Mouse (Mus musculus) heart, postnatal 10 days (tissue): ENCODE measurements around the gene Orm2. TPM values are rescaled to one million over a fixed set of nuclear protein-coding genes. Genes with fewer than 3 reads are reported as not detected.
A peak's percentile ranks its signal among the peaks of the same experiment; 100 is the strongest.

Experiments
- DNase-seq, 2 experiments: peaks; one replicate each; pipeline ENCODE4 v3.0.0; 2021
- intact Hi-C: fragments of 180-260 bp; cut with DNase I; formaldehyde crosslinking; loops from one replicate; pipeline ENCODE4 v1.15.1; 2025
- total RNA-seq, 2 experiments: library from RNA; stranded (reverse); gene quantifications; 2 replicates each; pipeline ENCODE4 v1.2.3; 2021

Orm2 gene
- not detected for total RNA-seq

GRCm38 (mm10) chr4:63362150-63362549, at the start of gene Orm2:
TSS of gene Orm2 (plus strand) at chr4:63362449.
- intact Hi-C loops = no loop called here
- DNase-seq = peak; percentile 42 to 53

DNA sequence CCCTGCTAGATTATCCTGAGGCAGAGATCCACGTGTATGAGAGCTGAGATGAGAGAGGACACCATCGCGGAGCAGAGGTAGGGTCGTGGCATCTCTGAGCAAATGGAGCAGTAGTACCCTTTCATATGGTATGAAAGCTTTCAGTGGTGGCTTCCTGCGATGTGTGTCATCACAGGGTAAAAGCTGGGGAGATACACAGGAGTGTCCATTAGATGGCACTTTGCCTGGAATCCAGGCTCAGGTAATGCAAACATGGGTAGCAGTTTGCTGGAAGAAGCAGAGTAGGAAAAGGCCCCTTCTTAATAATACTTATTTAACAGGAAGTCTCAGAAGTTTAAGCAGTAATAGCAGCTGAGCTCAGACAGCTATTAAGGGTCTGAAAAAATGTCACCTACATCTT, 48.2 kb upstream of the Orm2 start:
- DNase-seq = no peak
- intact Hi-C loops = no loop called here

GRCm38 (mm10) chr4:63316076-63316746, 46.0 kb upstream of the Orm2 start:
- intact Hi-C loops = no loop called here
- peak; percentile 73 for DNase-seq

- intact Hi-C loops = loop anchor here (1.0 to 2.0 kb wide), 3 partner anchors 105 to 161 kb away; partner anchors contain the start of gene Col27a1
- DNase-seq = peak; percentile 76 to 87
Observed at GRCm38 (mm10) chr4:63319566-63319965, 42.7 kb upstream of the Orm2 start.

DNA sequence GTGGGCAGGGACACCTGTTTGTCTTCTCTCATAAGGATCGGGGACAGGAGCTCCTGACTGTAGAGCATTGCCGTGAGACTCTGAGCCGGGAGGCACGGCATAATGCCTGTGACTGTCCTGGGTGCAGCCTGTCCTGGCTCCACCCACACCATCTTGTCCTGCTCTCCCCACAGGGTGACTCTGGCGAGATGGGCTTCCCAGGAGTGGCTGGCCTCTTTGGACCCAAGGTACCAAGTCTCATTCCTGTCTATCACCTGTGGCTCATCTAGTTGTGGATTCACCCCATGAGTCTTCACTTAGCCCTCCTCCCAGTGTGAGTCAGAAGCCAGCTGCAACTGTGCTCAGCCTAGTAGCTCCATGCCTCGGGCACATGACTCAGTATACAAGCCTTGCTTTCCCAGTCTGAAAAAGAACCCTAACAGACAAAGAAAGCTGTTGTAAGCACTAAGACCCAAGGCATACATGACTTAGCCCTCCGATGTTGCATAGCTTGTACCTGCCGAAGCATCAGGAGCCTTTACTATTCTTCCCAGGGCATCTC, 38.9 kb upstream of the Orm2 start:
- DNase-seq = no peak
- intact Hi-C loops = no loop called here

- intact Hi-C loops = no loop called here
- DNase-seq = no peak
Observed at GRCm38 (mm10) chr4:63333403-63333802, 28.8 kb upstream of the Orm2 start.

DNA sequence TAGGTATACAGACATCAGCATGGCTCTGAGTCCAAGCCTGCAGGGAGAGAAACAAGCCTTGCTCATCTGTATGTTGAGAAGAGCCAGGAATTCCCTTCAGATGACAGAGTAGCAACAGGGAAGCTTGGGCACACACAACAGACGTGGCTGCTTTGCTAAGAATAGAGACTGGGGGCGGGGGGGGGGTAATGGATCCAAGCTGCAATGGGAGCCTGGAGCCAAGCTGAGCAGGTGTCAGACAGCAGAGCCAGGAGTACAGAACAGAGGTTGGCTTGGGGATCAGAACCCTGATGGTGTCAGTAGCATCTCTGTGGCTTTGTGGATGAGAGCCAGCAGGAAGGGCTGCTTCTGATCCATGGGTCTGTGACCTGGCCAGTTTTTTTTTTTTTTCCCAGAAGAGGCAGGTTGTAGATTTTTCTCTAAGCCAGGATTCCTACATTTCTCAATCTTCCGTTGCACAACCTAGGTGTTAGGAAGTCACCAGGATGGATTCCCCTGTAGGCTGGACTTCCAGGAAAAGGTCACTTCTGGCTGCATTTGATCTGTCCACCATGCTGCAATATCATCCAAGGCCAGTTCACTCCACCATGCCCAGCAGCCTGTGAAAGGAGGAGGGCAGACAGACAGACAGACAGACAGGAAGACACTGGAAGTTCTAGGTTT, 23.7 kb upstream of the Orm2 start:
- intact Hi-C loops = no loop called here
- DNase-seq = no peak

- DNase-seq = no peak
- intact Hi-C loops = no loop called here
Observed at GRCm38 (mm10) chr4:63342491-63342890, 19.8 kb upstream of the Orm2 start.

- DNase-seq = no peak
- intact Hi-C loops = no loop called here
Observed at GRCm38 (mm10) chr4:63343608-63344007, 18.6 kb upstream of the Orm2 start.

DNA sequence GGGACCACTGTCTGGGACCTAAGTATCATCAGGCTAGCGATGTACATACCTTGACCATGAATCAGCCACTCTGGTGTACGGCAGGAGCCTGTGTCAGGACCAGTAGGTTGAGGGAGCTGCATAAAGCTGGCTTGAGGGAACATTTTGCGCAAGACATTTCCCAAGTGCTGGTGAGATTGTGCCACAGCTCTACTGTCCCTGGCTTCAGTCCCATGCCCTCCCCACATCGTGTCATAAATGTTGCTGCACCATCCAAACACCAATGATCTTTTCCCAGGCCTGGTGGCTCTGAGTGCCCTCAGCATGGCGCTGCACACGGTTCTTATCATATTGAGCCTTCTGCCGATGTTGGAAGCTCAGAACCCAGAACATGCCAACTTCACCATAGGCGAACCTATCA, 18.0 kb upstream of the Orm2 start, which contains the start of gene Orm1:
TSS of gene Orm1 (plus strand) at position 266 of the 400 bp plus-strand sequence.
- no peak for DNase-seq

GRCm38 (mm10) chr4:63345261-63345660, 17.0 kb upstream of the Orm2 start:
- intact Hi-C loops = no loop called here
- no peak for DNase-seq

More for the DNA sequence above, 18.0 kb upstream of the Orm2 start, which contains the start of gene Orm1:
- intact Hi-C loops = no loop called here

GRCm38 (mm10) chr4:63346659-63347058, 15.6 kb upstream of the Orm2 start:
- no peak for DNase-seq
- intact Hi-C loops = no loop called here

DNA sequence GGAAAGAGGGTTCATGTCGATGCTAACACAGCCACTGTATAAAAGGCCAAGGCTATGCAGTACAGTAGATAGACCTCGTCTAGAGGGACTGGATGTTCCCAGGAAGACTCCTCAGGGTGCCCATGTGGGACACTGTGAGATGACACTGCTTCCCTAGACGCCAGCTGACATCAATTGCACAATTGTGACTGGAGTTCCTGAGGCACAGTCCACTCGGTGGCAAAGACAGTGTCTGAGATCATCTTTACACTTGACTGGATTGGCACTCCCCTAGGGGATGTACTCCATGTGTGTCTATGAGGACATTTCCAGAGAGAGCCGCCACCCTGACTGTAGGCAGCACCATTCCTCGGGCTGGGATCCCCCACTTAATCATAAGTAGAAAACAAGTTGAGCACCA, 13.7 kb upstream of the Orm2 start:
- intact Hi-C loops = no loop called here
- DNase-seq = no peak

DNA sequence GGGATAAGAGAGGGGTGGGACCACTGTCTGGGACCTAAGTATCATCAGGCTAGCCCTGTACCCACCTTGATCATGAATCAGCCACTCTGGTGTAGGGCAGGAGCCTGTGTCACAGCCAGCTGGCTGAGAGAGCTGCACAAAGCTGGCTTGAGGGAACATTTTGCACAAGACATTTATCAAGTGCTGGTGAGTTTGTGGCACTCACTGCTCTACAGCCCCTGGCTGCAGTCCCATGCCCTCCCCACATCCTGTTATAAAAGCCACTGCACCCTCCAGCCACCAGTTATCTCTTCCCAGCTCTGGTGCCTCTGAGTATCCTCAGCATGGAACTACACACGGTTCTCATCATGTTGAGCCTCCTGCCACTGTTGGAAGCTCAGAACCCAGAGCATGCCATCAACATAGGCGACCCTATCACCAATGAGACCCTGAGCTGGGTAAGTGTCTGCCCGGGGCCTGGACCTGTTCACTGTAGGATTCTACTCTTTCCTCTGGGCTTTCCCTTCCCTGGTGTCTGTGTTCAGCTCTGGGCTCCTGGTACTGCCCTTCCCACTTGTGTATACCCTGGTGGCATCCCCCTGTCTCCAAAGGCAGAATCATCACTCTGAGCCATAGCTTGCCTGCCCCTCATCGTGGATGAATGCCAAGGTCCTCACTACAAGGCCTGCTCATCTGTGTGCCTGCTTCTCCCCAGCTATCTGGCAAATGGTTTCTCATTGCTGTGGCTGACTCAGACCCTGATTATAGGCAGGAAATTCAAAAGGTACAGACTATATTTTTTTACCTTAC, 6.2 kb upstream of the Orm2 start, which contains the start of gene Orm3:
TSS of gene Orm3 (plus strand) at position 286 of the 789 bp plus-strand sequence.
- intact Hi-C loops = no loop called here
- DNase-seq = peak; percentile 63 to 73

GRCm38 (mm10) chr4:63356981-63357570, 5.2 kb upstream of the Orm2 start:
- intact Hi-C loops = no loop called here
- no peak for DNase-seq

DNA sequence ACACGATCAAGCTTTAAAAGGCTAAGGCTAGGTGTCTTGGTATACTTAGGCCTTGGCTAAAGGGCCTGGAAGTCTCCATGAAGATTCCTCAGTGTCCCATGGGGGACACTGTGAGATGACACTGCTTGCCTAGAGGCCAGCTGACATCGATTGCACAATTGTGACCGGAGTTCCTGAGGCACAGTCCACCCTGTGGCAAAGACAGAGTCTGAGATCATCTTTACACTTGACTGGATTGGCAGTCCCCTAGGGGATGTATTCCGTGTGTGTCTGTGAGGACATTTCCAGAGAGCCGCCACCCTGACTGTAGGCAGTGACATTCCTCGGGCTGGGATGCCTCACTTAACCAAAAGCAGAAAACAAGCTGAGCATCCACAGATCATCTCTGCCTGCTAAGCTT, 2.4 kb upstream of the Orm2 start:
- no peak for DNase-seq
- intact Hi-C loops = no loop called here

DNA sequence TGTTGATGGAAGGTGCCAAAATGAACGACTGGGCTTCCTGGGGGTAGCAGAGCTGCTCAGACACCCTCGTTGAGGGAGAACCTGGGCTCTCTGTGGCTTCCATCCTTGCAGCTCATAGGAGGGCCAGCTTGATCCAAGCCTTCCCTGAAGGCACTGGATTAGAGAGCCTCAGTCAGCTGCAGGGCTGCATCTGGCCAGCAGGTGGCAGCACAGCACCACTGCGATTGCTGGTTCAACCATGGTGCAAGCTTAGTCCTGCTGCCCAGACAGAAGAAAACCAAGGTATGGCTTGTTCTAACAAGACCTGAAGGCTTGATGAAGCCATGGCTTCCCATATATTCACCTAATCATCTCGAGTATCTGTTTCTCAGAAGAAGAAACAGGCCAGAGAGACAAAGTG, 6.3 kb downstream of the Orm2 start:
- intact Hi-C loops = loop anchor here (2.0 to 5.0 kb wide), 2 partner anchors 40 to 579 kb away; no protein-coding TSS in a partner anchor

DNA sequence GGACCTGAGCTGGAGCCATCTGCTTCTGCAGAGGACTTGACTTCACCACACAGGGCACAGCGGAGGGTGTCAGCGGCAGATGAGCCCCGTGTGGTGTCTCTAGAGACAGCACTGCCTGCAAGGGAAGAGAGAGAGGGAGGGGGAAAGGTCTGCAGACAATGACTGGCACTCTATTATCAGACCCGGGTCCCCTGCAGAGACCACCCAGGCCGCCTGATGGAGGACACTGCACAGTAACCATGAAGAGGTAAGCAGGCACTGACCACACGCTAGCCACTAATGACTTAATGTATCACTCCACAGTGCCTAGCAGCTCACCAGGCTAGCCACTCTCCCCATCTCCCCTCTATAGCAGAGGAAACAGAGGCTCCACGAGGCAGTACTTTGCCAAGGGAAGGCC, 8.6 kb downstream of the Orm2 start:
- DNase-seq = no peak
- intact Hi-C loops = no loop called here

More for the DNA sequence above, 6.3 kb downstream of the Orm2 start:
- peak; percentile 89 to 93 for DNase-seq

DNA sequence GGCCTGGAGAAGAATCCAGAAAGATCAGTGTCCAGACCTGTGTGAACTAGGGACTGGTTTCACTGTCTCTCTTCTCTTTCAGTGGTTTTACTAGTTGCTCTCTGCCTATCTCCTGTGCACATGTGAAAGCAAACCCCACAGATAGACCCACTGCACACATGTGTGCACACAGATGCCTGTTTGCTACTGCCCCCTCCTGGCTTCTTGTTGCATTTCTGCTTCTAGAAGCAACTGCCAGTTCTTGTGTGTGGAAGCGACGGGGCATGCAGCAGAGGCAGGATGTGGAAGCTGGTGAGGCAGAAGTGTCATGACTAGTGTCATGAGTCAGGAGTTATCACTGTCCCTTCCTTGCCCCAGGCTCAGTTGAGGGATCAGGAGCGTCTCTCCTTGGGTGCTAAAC, 9.6 kb downstream of the Orm2 start:
- peak; percentile 30 to 55 for DNase-seq

GRCm38 (mm10) chr4:63373404-63373803, 11.2 kb downstream of the Orm2 start:
- intact Hi-C loops = no loop called here
- no peak for DNase-seq

More for the DNA sequence above, 9.6 kb downstream of the Orm2 start:
- intact Hi-C loops = no loop called here

- DNase-seq = no peak
- intact Hi-C loops = no loop called here
Observed at GRCm38 (mm10) chr4:63374331-63374730, 12.1 kb downstream of the Orm2 start.
